Mouse (Mus musculus): Measurements from ENCODE around the gene Pmp22. TPM values are rescaled to one million over a fixed set of nuclear protein-coding genes. Genes with fewer than 3 reads are reported as not detected.

The Pmp22 gene
- polyA plus RNA-seq, 1 experiment from 2014 or later = 609 TPM

GRCm38 (mm10) chr11:63132501-63133435, 4.0 kb downstream of the Pmp22 start:
- WGBS (ENCODE audit: missing documents) = 5% methylated on average over 57 of the region's 66 CpGs
- Histone ChIP-seq H3K4me3 (ENCODE audit: inconsistent target) (peak overlapping the region; percentile 100), H3K79me2 (ENCODE audit: inconsistent target) (peaks cover 71% of the 10 kb centered on the region), H3K36me3 (ENCODE audit: inconsistent target) (peaks cover 31% of the 10 kb centered on the region), H3K27ac (peak overlapping the region; percentile 96)

- Histone ChIP-seq H3K27ac (peak overlapping the region; percentile 96), H3K79me2 (ENCODE audit: inconsistent target) (peaks cover 83% of the 10 kb centered on the region), H3K36me3 (ENCODE audit: inconsistent target) (peaks cover 37% of the 10 kb centered on the region), H3K4me3 (ENCODE audit: inconsistent target) (peak overlapping the region; percentile 100)
- 79% methylated on average over 3 of the region's 5 CpGs for whole genome bisulfite sequencing (ENCODE audit: missing documents)
Observed at GRCm38 (mm10) chr11:63134021-63134420, 5.2 kb downstream of the Pmp22 start.

GRCm38 (mm10) chr11:63134742-63135482, 6.1 kb downstream of the Pmp22 start:
- peak overlapping the region; percentile 100 for H3K4me3 ChIP-seq (ENCODE audit: inconsistent target)
- 71% methylated on average over 15 of the region's 15 CpGs for WGBS (ENCODE audit: missing documents)
- H3K27ac ChIP-seq = peak overlapping the region; percentile 96
- H3K79me2 ChIP-seq (ENCODE audit: inconsistent target) = peaks cover 92% of the 10 kb centered on the region
- peaks cover 45% of the 10 kb centered on the region for H3K36me3 ChIP-seq (ENCODE audit: inconsistent target)

GRCm38 (mm10) chr11:63135622-63136021, 6.8 kb downstream of the Pmp22 start:
- H3K36me3 ChIP-seq (ENCODE audit: inconsistent target) = peaks cover 53% of the 10 kb centered on the region
- WGBS (ENCODE audit: missing documents) = 2% methylated on average over 8 of the region's 8 CpGs
- peaks cover 98% of the 10 kb centered on the region for H3K79me2 ChIP-seq (ENCODE audit: inconsistent target)
- H3K4me3 ChIP-seq (ENCODE audit: inconsistent target) = peak overlapping the region; percentile 100; the same call in 1 of the 2 replicates
- peak overlapping the region; percentile 96 for H3K27ac ChIP-seq

DNA sequence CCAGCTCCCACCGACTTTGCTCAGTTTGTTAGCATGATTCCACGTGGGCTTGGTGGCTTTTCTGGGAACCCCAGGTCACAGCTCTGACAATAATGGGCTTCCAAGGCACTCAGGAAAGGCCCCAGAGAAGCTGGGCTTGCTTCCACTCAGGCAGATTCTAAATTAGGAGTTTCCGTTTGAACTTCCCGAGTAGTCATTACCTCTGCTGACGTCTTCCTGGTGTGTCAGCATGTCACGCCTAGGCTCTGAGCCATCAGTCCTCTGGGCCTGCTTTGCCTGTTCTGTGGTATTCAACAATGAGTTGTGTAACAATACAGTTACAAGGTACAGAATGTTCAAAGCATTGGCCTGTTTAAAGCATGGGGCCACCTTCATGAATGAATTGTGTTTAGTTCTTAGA, 7.4 kb downstream of the Pmp22 start:
- Histone ChIP-seq H3K79me2 (ENCODE audit: inconsistent target) (peaks cover 98% of the 10 kb centered on the region), H3K27ac (peak overlapping the region; percentile 96), H3K4me3 (ENCODE audit: inconsistent target) (no peak overlapping the region), H3K36me3 (ENCODE audit: inconsistent target) (peaks cover 58% of the 10 kb centered on the region)
- 68% methylated on average over 6 of the region's 6 CpGs for WGBS (ENCODE audit: missing documents)

DNA sequence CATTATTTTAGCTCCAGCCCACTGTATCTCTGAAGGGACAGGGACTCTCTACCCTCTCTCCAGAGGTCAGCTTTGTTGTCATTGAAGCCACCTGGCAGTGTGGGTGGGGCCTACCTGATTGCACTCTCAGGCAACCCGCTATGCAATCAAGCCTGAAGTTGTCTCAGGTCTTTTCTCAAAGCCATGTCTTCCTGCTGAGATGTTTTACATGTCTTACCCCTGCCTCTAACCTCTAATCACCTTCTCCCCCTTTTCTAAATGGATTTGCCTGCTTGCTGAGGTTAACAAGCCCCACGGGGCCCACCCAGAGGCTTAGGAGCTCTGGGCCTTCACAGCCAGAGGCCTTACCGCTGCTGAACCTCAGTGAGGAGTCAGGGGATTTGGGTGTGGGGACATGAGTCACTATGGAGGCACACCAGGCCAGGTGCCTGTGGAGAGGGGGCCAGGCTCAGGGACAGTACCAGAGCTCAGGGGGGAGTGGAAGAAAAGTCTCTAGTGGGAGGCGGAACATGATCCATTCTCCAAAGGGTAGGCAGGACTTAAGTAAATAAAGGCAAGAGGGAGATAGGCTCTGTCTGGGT, 8.1 kb downstream of the Pmp22 start:
- H3K4me3 ChIP-seq (ENCODE audit: inconsistent target) = no peak overlapping the region
- peak overlapping the region; percentile 96 for H3K27ac ChIP-seq
- H3K79me2 ChIP-seq (ENCODE audit: inconsistent target) = peaks cover 98% of the 10 kb centered on the region
- 89% methylated on average over 4 of the region's 4 CpGs for WGBS (ENCODE audit: missing documents)
- peaks cover 66% of the 10 kb centered on the region for H3K36me3 ChIP-seq (ENCODE audit: inconsistent target)

- H3K4me3 ChIP-seq (ENCODE audit: inconsistent target) = no peak overlapping the region
- peaks cover 100% of the 10 kb centered on the region for H3K79me2 ChIP-seq (ENCODE audit: inconsistent target)
- peaks cover 82% of the 10 kb centered on the region for H3K36me3 ChIP-seq (ENCODE audit: inconsistent target)
- 36% methylated on average over 3 of the region's 3 CpGs for WGBS (ENCODE audit: missing documents)
- H3K27ac ChIP-seq = peak overlapping the region; percentile 96
Observed at GRCm38 (mm10) chr11:63138739-63139138, 10.0 kb downstream of the Pmp22 start.

DNA sequence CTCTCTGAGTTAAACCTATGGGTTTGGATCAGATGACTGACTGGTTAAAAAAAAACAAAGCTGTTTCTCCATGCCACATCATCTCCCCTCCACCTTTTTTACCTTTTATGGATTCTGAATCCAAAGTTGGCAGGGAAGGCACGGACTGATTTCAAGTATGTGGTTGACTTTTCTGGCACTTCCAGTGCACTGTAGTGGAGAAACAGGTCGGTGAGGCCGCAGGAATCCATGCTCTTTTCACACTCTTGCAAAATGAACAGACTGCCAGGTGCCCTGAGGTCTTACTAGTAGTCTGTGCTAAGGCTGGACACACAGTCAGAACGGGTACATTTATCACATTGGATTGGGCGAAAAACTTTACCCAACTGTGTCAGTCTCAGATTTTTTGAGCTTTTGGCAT, 13.5 kb downstream of the Pmp22 start:
- Histone ChIP-seq H3K4me3 (ENCODE audit: inconsistent target) (no peak overlapping the region), H3K36me3 (ENCODE audit: inconsistent target) (peaks cover 80% of the 10 kb centered on the region), H3K79me2 (ENCODE audit: inconsistent target) (peaks cover 100% of the 10 kb centered on the region), H3K27ac (no peak overlapping the region)
- 88% methylated on average over 5 of the region's 5 CpGs for WGBS (ENCODE audit: missing documents)

GRCm38 (mm10) chr11:63142816-63143215, 14.0 kb downstream of the Pmp22 start:
- H3K27ac ChIP-seq = no peak overlapping the region
- H3K4me3 ChIP-seq (ENCODE audit: inconsistent target) = no peak overlapping the region
- peaks cover 78% of the 10 kb centered on the region for H3K36me3 ChIP-seq (ENCODE audit: inconsistent target)
- 84% methylated on average over 4 of the region's 4 CpGs for WGBS (ENCODE audit: missing documents)
- peaks cover 100% of the 10 kb centered on the region for H3K79me2 ChIP-seq (ENCODE audit: inconsistent target)

- Histone ChIP-seq H3K79me2 (ENCODE audit: inconsistent target) (peaks cover 100% of the 10 kb centered on the region), H3K27ac (no peak overlapping the region), H3K4me3 (ENCODE audit: inconsistent target) (no peak overlapping the region), H3K36me3 (ENCODE audit: inconsistent target) (peaks cover 78% of the 10 kb centered on the region)
- WGBS (ENCODE audit: missing documents) = 90% methylated on average over 8 of the region's 8 CpGs
Observed at GRCm38 (mm10) chr11:63143486-63143885, 14.7 kb downstream of the Pmp22 start.

DNA sequence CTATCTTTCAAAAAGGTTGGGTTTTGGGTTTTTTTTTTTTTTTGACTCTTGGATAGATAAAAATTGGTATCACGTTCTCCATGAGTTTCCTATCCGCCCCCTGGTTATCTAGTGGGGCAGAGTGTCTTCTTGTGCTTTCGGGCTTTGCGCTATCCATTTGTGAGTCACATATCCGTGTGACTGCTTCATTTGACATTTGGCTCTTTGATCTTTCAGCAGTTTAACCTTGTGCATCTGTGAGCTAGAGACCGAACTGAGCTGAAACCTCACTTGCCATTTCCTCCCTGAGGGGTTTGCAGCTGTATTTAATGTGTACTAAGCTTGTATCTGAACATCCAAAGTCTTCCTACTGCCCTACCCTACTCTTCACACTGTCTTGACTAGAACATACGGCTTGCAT, 17.8 kb downstream of the Pmp22 start:
- no peak overlapping the region for H3K27ac ChIP-seq
- no peak overlapping the region for H3K4me3 ChIP-seq (ENCODE audit: inconsistent target)
- peaks cover 100% of the 10 kb centered on the region for H3K79me2 ChIP-seq (ENCODE audit: inconsistent target)
- 75% methylated on average over 6 of the region's 7 CpGs for WGBS (ENCODE audit: missing documents)
- peaks cover 69% of the 10 kb centered on the region for H3K36me3 ChIP-seq (ENCODE audit: inconsistent target)

DNA sequence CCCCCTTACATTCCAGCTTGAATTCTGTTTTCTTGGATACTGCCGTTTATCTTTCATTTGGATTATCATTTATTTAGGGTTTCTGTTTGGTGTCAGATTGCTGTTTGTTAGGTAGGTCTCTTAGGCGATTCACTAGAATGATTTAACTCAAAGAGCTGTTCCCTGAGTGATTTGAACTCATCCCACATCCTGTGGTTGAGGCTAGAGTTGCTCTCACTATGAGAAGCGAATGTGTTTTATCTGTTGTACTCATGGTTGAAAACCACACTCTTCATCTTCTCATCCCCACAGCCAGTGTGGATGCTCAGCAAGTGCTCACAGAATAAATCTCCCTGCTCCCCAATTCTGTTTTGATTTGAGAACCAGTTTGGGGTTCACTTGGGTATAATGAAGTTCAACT, 19.5 kb downstream of the Pmp22 start:
- H3K36me3 ChIP-seq (ENCODE audit: inconsistent target) = peaks cover 69% of the 10 kb centered on the region
- no peak overlapping the region for H3K27ac ChIP-seq
- peaks cover 100% of the 10 kb centered on the region for H3K79me2 ChIP-seq (ENCODE audit: inconsistent target)
- 77% methylated on average over 3 of the region's 3 CpGs for WGBS (ENCODE audit: missing documents)
- no peak overlapping the region for H3K4me3 ChIP-seq (ENCODE audit: inconsistent target)

GRCm38 (mm10) chr11:63151857-63152256, 23.1 kb downstream of the Pmp22 start:
- WGBS (ENCODE audit: missing documents) = 59% methylated on average over 5 of the region's 5 CpGs
- no peak overlapping the region for H3K27ac ChIP-seq
- peaks cover 100% of the 10 kb centered on the region for H3K79me2 ChIP-seq (ENCODE audit: inconsistent target)
- no peak overlapping the region for H3K4me3 ChIP-seq (ENCODE audit: inconsistent target)
- H3K36me3 ChIP-seq (ENCODE audit: inconsistent target) = peaks cover 74% of the 10 kb centered on the region

DNA sequence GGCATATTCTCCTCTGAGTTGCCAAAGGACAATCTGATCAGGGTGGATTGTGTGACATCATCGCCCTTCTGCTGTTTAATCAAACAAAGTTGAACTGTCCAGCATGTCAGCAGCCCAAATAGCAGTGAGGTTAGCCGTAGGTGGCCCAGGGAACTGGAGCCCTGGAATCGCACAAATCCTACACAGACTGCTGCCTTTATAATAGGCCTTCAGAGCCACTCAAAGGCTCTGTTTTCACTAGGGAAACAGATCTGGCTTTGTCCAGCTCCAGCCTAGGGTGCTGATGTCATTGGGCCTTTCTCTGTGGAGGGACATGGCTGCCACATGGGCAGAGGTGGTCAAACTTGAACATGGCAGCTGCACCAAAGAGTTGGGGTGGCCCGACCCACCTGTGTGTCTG, 28.3 kb downstream of the Pmp22 start:
- Histone ChIP-seq H3K4me3 (ENCODE audit: inconsistent target) (no peak overlapping the region), H3K27ac (no peak overlapping the region), H3K36me3 (ENCODE audit: inconsistent target) (peaks cover 80% of the 10 kb centered on the region), H3K79me2 (ENCODE audit: inconsistent target) (peaks cover 52% of the 10 kb centered on the region)
- 94% methylated on average over 4 of the region's 4 CpGs for WGBS (ENCODE audit: missing documents)

GRCm38 (mm10) chr11:63160926-63161325, 32.1 kb downstream of the Pmp22 start:
- peaks cover 44% of the 10 kb centered on the region for H3K36me3 ChIP-seq (ENCODE audit: inconsistent target)
- H3K79me2 ChIP-seq (ENCODE audit: inconsistent target) = peaks cover 14% of the 10 kb centered on the region
- no peak overlapping the region for H3K4me3 ChIP-seq (ENCODE audit: inconsistent target)

More at GRCm38 (mm10) chr11:63160926-63161325, 32.1 kb downstream of the Pmp22 start:
- no peak overlapping the region for H3K27ac ChIP-seq

All from macrophage (primary cell).